Mouse (Mus musculus): ENCODE measurements at regions not wholly inside any gene's neighbourhood (a gene's known extent, or its start where the extent isn't known, plus 50 kb on each side); places are given as distances from the start of the nearest gene placed in this dataset.

GRCm38 (mm10) chr7:121214181-121214580, 132.7 kb downstream of the Otoa start:
- WGBS (ENCODE audit: insufficient replicate concordance): 74% methylated on average over 8 of the region's 8 CpGs

GRCm38 (mm10) chr7:121215032-121215431, 133.6 kb downstream of the Otoa start:
- WGBS (ENCODE audit: insufficient replicate concordance): 78% methylated on average over 3 of the region's 3 CpGs
- Histone ChIP-seq H3K4me3 (ENCODE audit: low read depth, low read length) (no peak overlapping the region), H3K4me2 (no peak overlapping the region), H3K27ac (ENCODE audit: low read depth, low read length) (no peak overlapping the region), H3K9ac (ENCODE audit: low read depth, low read length) (no peak overlapping the region), H3K36me3 (ENCODE audit: control insufficient read depth, insufficient read depth, low read length) (no peaks in the 10 kb centered on the region), H3K4me1 (ENCODE audit: control insufficient read depth, insufficient read depth, low read length) (no peaks in the 10 kb centered on the region), H3K9me3 (replicated peaks; ENCODE audit: control insufficient read depth, low read length) (no peaks in the 10 kb centered on the region), H3K27me3 (ENCODE audit: control insufficient read depth, insufficient read depth, low read length) (no peaks in the 10 kb centered on the region)
- no peak for ATAC-seq (replicated peaks; ENCODE audit: insufficient number of reproducible peaks, low FRiP score, low TSS enrichment)

More at GRCm38 (mm10) chr7:121214181-121214580, 132.7 kb downstream of the Otoa start:
- Histone ChIP-seq H3K4me2 (no peak overlapping the region), H3K9ac (ENCODE audit: low read depth, low read length) (no peak overlapping the region), H3K36me3 (ENCODE audit: control insufficient read depth, insufficient read depth, low read length) (no peaks in the 10 kb centered on the region), H3K27ac (ENCODE audit: low read depth, low read length) (no peak overlapping the region), H3K4me1 (ENCODE audit: control insufficient read depth, insufficient read depth, low read length) (no peaks in the 10 kb centered on the region), H3K4me3 (ENCODE audit: low read depth, low read length) (no peak overlapping the region), H3K27me3 (ENCODE audit: control insufficient read depth, insufficient read depth, low read length) (no peaks in the 10 kb centered on the region), H3K9me3 (replicated peaks; ENCODE audit: control insufficient read depth, low read length) (no peaks in the 10 kb centered on the region)
- ATAC-seq (replicated peaks; ENCODE audit: insufficient number of reproducible peaks, low FRiP score, low TSS enrichment): no peak

DNA sequence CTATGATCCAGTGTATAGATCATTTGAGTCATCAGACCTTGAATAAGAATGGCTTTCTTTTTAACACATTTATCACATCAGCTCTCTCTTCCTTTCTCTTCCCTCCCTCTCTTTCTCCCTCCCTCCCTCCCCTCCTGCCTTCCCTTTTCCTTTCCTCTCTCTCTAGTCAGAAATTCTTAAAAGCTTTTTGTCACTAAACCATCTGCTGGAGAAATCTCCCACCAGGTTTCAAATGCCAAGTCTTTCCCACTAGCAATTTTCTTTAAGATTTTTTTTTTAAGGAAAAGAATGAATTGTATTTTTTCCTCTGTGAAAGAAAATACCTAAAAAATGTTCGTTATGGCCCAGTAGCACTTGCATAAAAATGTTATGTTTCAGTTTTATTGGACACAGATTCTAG, 134.3 kb downstream of the Otoa start:
- no peaks in the 10 kb centered on the region for H3K9me3 ChIP-seq (replicated peaks; ENCODE audit: control insufficient read depth, low read length)
- no peaks in the 10 kb centered on the region for H3K4me1 ChIP-seq (ENCODE audit: control insufficient read depth, insufficient read depth, low read length)
- H3K27me3 ChIP-seq (ENCODE audit: control insufficient read depth, insufficient read depth, low read length): no peaks in the 10 kb centered on the region
- no peak overlapping the region for H3K4me2 ChIP-seq
- H3K36me3 ChIP-seq (ENCODE audit: control insufficient read depth, insufficient read depth, low read length): no peaks in the 10 kb centered on the region
- no peak overlapping the region for H3K9ac ChIP-seq (ENCODE audit: low read depth, low read length)
- ATAC-seq (replicated peaks; ENCODE audit: insufficient number of reproducible peaks, low FRiP score, low TSS enrichment): no peak
- no peak overlapping the region for H3K4me3 ChIP-seq (ENCODE audit: low read depth, low read length)
- H3K27ac ChIP-seq (ENCODE audit: low read depth, low read length): no peak overlapping the region
- WGBS (ENCODE audit: insufficient replicate concordance): 67% methylated on average over 1 of the region's 1 CpGs

- no peak for ATAC-seq (replicated peaks; ENCODE audit: insufficient number of reproducible peaks, low FRiP score, low TSS enrichment)
- WGBS (ENCODE audit: insufficient replicate concordance): 89% methylated on average over 10 of the region's 10 CpGs
These were observed 136.6 kb downstream of the Otoa start for GRCm38 (mm10) chr7:121218031-121218430.

GRCm38 (mm10) chr7:121221158-121221557, 139.7 kb downstream of the Otoa start:
- ATAC-seq (replicated peaks; ENCODE audit: insufficient number of reproducible peaks, low FRiP score, low TSS enrichment): no peak
- Histone ChIP-seq H3K27me3 (ENCODE audit: control insufficient read depth, insufficient read depth, low read length) (no peaks in the 10 kb centered on the region), H3K9me3 (replicated peaks; ENCODE audit: control insufficient read depth, low read length) (no peaks in the 10 kb centered on the region), H3K4me3 (ENCODE audit: low read depth, low read length) (no peak overlapping the region), H3K9ac (ENCODE audit: low read depth, low read length) (no peak overlapping the region), H3K4me1 (ENCODE audit: control insufficient read depth, insufficient read depth, low read length) (no peaks in the 10 kb centered on the region), H3K36me3 (ENCODE audit: control insufficient read depth, insufficient read depth, low read length) (no peaks in the 10 kb centered on the region), H3K4me2 (no peak overlapping the region), H3K27ac (ENCODE audit: low read depth, low read length) (no peak overlapping the region)
- WGBS (ENCODE audit: insufficient replicate concordance): 85% methylated on average over 7 of the region's 7 CpGs

More at GRCm38 (mm10) chr7:121218031-121218430, 136.6 kb downstream of the Otoa start:
- Histone ChIP-seq H3K4me1 (ENCODE audit: control insufficient read depth, insufficient read depth, low read length) (no peaks in the 10 kb centered on the region), H3K27ac (ENCODE audit: low read depth, low read length) (no peak overlapping the region), H3K4me3 (ENCODE audit: low read depth, low read length) (no peak overlapping the region), H3K27me3 (ENCODE audit: control insufficient read depth, insufficient read depth, low read length) (no peaks in the 10 kb centered on the region), H3K4me2 (no peak overlapping the region), H3K9me3 (replicated peaks; ENCODE audit: control insufficient read depth, low read length) (no peaks in the 10 kb centered on the region), H3K36me3 (ENCODE audit: control insufficient read depth, insufficient read depth, low read length) (no peaks in the 10 kb centered on the region), H3K9ac (ENCODE audit: low read depth, low read length) (no peak overlapping the region)

GRCm38 (mm10) chr7:121231881-121232280, 150.4 kb downstream of the Otoa start:
- H3K27me3 ChIP-seq (ENCODE audit: control insufficient read depth, insufficient read depth, low read length): no peaks in the 10 kb centered on the region
- no peak for ATAC-seq (replicated peaks; ENCODE audit: insufficient number of reproducible peaks, low FRiP score, low TSS enrichment)
- no peak overlapping the region for H3K9ac ChIP-seq (ENCODE audit: low read depth, low read length)
- no peaks in the 10 kb centered on the region for H3K9me3 ChIP-seq (replicated peaks; ENCODE audit: control insufficient read depth, low read length)
- H3K27ac ChIP-seq (ENCODE audit: low read depth, low read length): no peak overlapping the region
- no peak overlapping the region for H3K4me3 ChIP-seq (ENCODE audit: low read depth, low read length)
- no peak overlapping the region for H3K4me2 ChIP-seq
- H3K4me1 ChIP-seq (ENCODE audit: control insufficient read depth, insufficient read depth, low read length): no peaks in the 10 kb centered on the region
- 69% methylated on average over 3 of the region's 3 CpGs for WGBS (ENCODE audit: insufficient replicate concordance)
- no peaks in the 10 kb centered on the region for H3K36me3 ChIP-seq (ENCODE audit: control insufficient read depth, insufficient read depth, low read length)

DNA sequence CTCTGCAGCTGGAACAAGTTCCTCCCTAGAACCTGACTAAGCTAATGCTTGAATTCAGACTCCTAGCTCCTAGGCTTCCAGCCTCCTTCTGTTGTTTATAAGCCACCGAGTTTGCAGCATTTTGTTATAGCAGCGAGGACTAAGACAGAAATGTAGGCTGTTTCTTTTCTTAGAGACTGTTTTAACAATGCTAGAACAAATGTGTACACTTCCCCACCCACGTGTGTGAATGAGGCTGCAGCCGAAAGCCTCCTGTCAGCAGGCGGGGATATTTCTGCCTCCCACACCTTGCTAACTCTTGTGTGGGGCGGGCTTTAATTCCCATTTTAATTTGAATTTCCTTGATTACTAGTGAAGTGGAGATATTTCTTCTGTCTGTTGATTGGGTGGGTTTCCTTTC, 153.4 kb downstream of the Otoa start:
- 62% methylated on average over 6 of the region's 6 CpGs for whole genome bisulfite sequencing (ENCODE audit: insufficient replicate concordance)
- H3K9ac ChIP-seq (ENCODE audit: low read depth, low read length): no peak overlapping the region
- no peaks in the 10 kb centered on the region for H3K27me3 ChIP-seq (ENCODE audit: control insufficient read depth, insufficient read depth, low read length)

GRCm38 (mm10) chr7:121239731-121240130, 151.9 kb upstream of the Hs3st2 start:
- no peaks in the 10 kb centered on the region for H3K4me1 ChIP-seq (ENCODE audit: control insufficient read depth, insufficient read depth, low read length)
- H3K9me3 ChIP-seq (replicated peaks; ENCODE audit: control insufficient read depth, low read length): no peaks in the 10 kb centered on the region
- 47% methylated on average over 6 of the region's 6 CpGs for WGBS (ENCODE audit: insufficient replicate concordance)
- no peak overlapping the region for H3K9ac ChIP-seq (ENCODE audit: low read depth, low read length)
- H3K36me3 ChIP-seq (ENCODE audit: control insufficient read depth, insufficient read depth, low read length): no peaks in the 10 kb centered on the region
- no peak for ATAC-seq (replicated peaks; ENCODE audit: insufficient number of reproducible peaks, low FRiP score, low TSS enrichment)
- no peaks in the 10 kb centered on the region for H3K27me3 ChIP-seq (ENCODE audit: control insufficient read depth, insufficient read depth, low read length)
- no peak overlapping the region for H3K27ac ChIP-seq (ENCODE audit: low read depth, low read length)
- no peak overlapping the region for H3K4me2 ChIP-seq
- H3K4me3 ChIP-seq (ENCODE audit: low read depth, low read length): no peak overlapping the region

More for the DNA sequence above, 153.4 kb downstream of the Otoa start:
- Histone ChIP-seq H3K4me3 (ENCODE audit: low read depth, low read length) (no peak overlapping the region), H3K4me2 (no peak overlapping the region), H3K9me3 (replicated peaks; ENCODE audit: control insufficient read depth, low read length) (no peaks in the 10 kb centered on the region), H3K4me1 (ENCODE audit: control insufficient read depth, insufficient read depth, low read length) (no peaks in the 10 kb centered on the region), H3K27ac (ENCODE audit: low read depth, low read length) (no peak overlapping the region), H3K36me3 (ENCODE audit: control insufficient read depth, insufficient read depth, low read length) (no peaks in the 10 kb centered on the region)
- ATAC-seq (replicated peaks; ENCODE audit: insufficient number of reproducible peaks, low FRiP score, low TSS enrichment): no peak

DNA sequence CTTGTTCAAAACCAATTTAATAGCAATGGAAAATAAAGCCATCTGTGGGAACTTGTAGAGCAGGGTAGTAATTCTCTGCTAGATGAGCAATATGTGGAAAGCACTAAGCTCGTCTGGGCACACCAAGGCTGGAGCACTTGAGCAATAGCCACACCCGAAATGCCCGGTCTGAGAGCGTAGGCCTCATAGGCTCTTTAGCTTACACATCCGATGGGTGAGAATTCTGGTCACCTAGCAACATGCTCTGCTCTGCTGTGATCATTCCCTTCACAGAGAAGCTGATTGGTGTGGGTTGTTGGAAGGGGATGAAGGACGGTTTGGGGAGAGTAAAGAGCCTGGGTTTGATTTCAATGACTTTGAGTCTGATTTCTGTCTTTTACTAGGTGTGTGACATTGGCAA, 143.8 kb upstream of the Hs3st2 start:
- Histone ChIP-seq H3K4me3 (ENCODE audit: low read depth, low read length) (no peak overlapping the region), H3K4me1 (ENCODE audit: control insufficient read depth, insufficient read depth, low read length) (no peaks in the 10 kb centered on the region), H3K4me2 (no peak overlapping the region), H3K27me3 (ENCODE audit: control insufficient read depth, insufficient read depth, low read length) (no peaks in the 10 kb centered on the region), H3K36me3 (ENCODE audit: control insufficient read depth, insufficient read depth, low read length) (no peaks in the 10 kb centered on the region), H3K9ac (ENCODE audit: low read depth, low read length) (no peak overlapping the region), H3K9me3 (replicated peaks; ENCODE audit: control insufficient read depth, low read length) (no peaks in the 10 kb centered on the region), H3K27ac (ENCODE audit: low read depth, low read length) (no peak overlapping the region)
- WGBS (ENCODE audit: insufficient replicate concordance): 76% methylated on average over 6 of the region's 6 CpGs
- no peak for ATAC-seq (replicated peaks; ENCODE audit: insufficient number of reproducible peaks, low FRiP score, low TSS enrichment)
